Mouse (Mus musculus) small intestine, adult 2 months (tissue): Measurements from ENCODE around the gene Jund.

Source experiments
- CTCF ChIP-seq: fragments of 200-500 bp; IDR thresholded peaks from 2 replicates; pipeline ENCODE4 v1.5.1; 2012; ENCODE audit warnings: low read depth, mild to moderate bottlenecking, control low read depth, inconsistent platforms, low read length, moderate library complexity, mixed read lengths; ENCODE audit not compliant: insufficient replicate concordance, insufficient read length; ENCODE audit errors: extremely low read depth
- POLR2A ChIP-seq: fragments of 200-500 bp; IDR thresholded peaks from 2 replicates; pipeline ENCODE4 v1.6.1; 2012; ENCODE audit warnings: low read depth, mild to moderate bottlenecking, control low read depth, inconsistent platforms, low read length, moderate library complexity

GRCm38 (mm10) chr8:70678679-70679078 is 20.1 kb upstream of the Jund start:
- TF ChIP-seq CTCF: no peak
- no peak for TF ChIP-seq POLR2A
